Mouse (Mus musculus) lung, adult 2 months (tissue): Measurements from ENCODE around the gene Nxnl1.

Experiments used
- CTCF ChIP-seq: fragments of 200-500 bp; IDR thresholded peaks from 2 replicates; pipeline ENCODE4 v1.5.1; 2011; ENCODE audit warnings: mild to moderate bottlenecking, low read length, control low read depth; ENCODE audit not compliant: insufficient read depth
- POLR2A ChIP-seq: fragments of 200-500 bp; IDR thresholded peaks from 2 replicates; pipeline ENCODE4 v1.6.1; 2011; ENCODE audit warnings: low read depth, mild to moderate bottlenecking, control low read depth, low read length, borderline replicate concordance; ENCODE audit errors: extremely low read depth

DNA sequence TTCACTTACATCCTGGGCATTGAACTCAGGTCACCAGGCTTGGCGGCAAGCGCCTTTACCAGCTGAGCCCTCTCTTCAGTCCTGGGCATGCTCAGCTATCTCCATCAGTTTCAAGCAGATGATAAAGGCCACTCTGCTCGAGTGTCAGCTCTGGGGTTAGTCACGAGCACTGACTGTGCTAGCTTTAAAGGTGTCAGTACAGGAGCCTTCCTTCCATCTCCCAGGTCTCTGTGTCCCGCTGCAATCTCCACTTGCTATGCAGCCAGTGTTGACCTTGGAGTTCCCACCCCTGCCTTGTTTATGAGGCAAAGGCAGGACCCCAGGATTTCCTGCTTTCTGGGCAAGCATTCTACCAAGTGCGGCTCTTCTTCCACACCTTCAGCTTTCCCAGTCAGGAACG is 1.2 kb upstream of the Nxnl1 start:
- TF ChIP-seq CTCF (no peak), POLR2A (no peak)
